Mouse (Mus musculus) forebrain, embryonic 16.5 days (tissue): ENCODE results near the gene Abcc9. TPM values are rescaled to one million over a fixed set of nuclear protein-coding genes. Genes with fewer than 3 reads are reported as not detected.

Source experiments
- ATAC-seq: fragments of 200-750 bp; cut with Nextera tagmentation; 2 replicates; pipeline ENCODE4 v1.8.0; 2017; ENCODE audit warnings: mild to moderate bottlenecking, moderate library complexity
- H3K27ac ChIP-seq: fragments of 300-500 bp; sonication (generic); 2 replicates; pipeline ENCODE4 v1.5.1; 2014; ENCODE audit warnings: low read length, control low read depth
- H3K27me3 ChIP-seq: fragments of 300-500 bp; sonication (generic); replicated peaks from 2 replicates; pipeline ENCODE4 v1.6.1; 2014; ENCODE audit warnings: low read length; ENCODE audit not compliant: control insufficient read depth, insufficient read depth
- H3K36me3 ChIP-seq: fragments of 300-500 bp; sonication (generic); 2 replicates; pipeline ENCODE4 v1.6.1; 2014; ENCODE audit not compliant: control insufficient read depth, insufficient read depth
- H3K4me1 ChIP-seq: fragments of 300-500 bp; sonication (generic); replicated peaks from 2 replicates; pipeline ENCODE4 v1.6.1; 2014; ENCODE audit warnings: low read length; ENCODE audit not compliant: control insufficient read depth, insufficient read depth
- H3K4me2 ChIP-seq: fragments of 300-500 bp; sonication (generic); 2 replicates; pipeline ENCODE4 v1.6.1; 2014; ENCODE audit warnings: mild to moderate bottlenecking, low read length, control low read depth
- H3K4me3 ChIP-seq: fragments of 300-500 bp; sonication (generic); replicated peaks from 2 replicates; pipeline ENCODE4 v1.5.1; 2014; ENCODE audit warnings: mild to moderate bottlenecking, low read length, control low read depth
- H3K9ac ChIP-seq: fragments of 300-500 bp; sonication (generic); replicated peaks from 2 replicates; pipeline ENCODE4 v1.6.1; 2014; ENCODE audit warnings: low read depth, low read length, control low read depth
- H3K9me3 ChIP-seq: fragments of 300-500 bp; sonication (generic); 2 replicates; pipeline ENCODE4 v1.6.1; 2016; ENCODE audit warnings: low read length; ENCODE audit not compliant: control insufficient read depth
- WGBS: fragments of 180-500 bp; shearing (Covaris S2); extraction: QIAGEN DNeasy Blood & Tissue Kit; methylation state at CpG from one replicate; pipeline ENCODE4 v1.1.7; 2014; 5-methylcytosine and 5-hydroxymethylcytosine counted together
- polyA plus RNA-seq: library from polyadenylated mRNA; unstranded; fragments of >200 nt; fragmentation: Nextera tagmentation; extraction: Ambion mirVana; gene quantifications from 2 replicates; pipeline ENCODE4 v1.2.1, GENCODE M21; 2015

Abcc9 gene
- polyA plus RNA-seq, 1 experiment from 2014 or later = 3.2 TPM

- Histone ChIP-seq H3K4me1 (0 out of 2 replicates have a peak, but pooled peaks cover 2% of the 10 kb centered on the region), H3K27ac (no peak overlapping the region), H3K4me3 (no peak overlapping the region), H3K9me3 (no peaks in the 10 kb centered on the region), H3K27me3 (no peaks in the 10 kb centered on the region), H3K9ac (no peak overlapping the region), H3K4me2 (no peak overlapping the region), H3K36me3 (no peaks in the 10 kb centered on the region)
- ATAC-seq = no peak
- 91% methylated on average over 1 of the region's 1 CpGs for WGBS
These were observed 49.9 kb downstream of the Abcc9 start for GRCm38 (mm10) chr6:142652175-142652574.

GRCm38 (mm10) chr6:142649331-142649730 lies 52.8 kb downstream of the Abcc9 start:
- Histone ChIP-seq H3K4me3 (no peak overlapping the region), H3K4me1 (0 out of 2 replicates have a peak, but pooled peaks cover 2% of the 10 kb centered on the region), H3K36me3 (no peaks in the 10 kb centered on the region), H3K4me2 (no peak overlapping the region), H3K9me3 (no peaks in the 10 kb centered on the region), H3K27me3 (no peaks in the 10 kb centered on the region), H3K9ac (no peak overlapping the region), H3K27ac (no peak overlapping the region)
- WGBS = 87% methylated on average over 3 of the region's 3 CpGs
- no peak for ATAC-seq

- 80% methylated on average over 7 of the region's 7 CpGs for WGBS
- no peak overlapping the region for H3K9ac ChIP-seq
These were observed 56.6 kb downstream of the Abcc9 start for GRCm38 (mm10) chr6:142645474-142645873.

GRCm38 (mm10) chr6:142639301-142639700 lies 62.8 kb downstream of the Abcc9 start:
- Histone ChIP-seq H3K4me1 (no peaks in the 10 kb centered on the region), H3K4me3 (no peak overlapping the region), H3K9ac (no peak overlapping the region), H3K36me3 (no peaks in the 10 kb centered on the region), H3K9me3 (no peaks in the 10 kb centered on the region), H3K4me2 (no peak overlapping the region), H3K27me3 (no peaks in the 10 kb centered on the region), H3K27ac (no peak overlapping the region)
- no peak for ATAC-seq
- WGBS = 88% methylated on average over 10 of the region's 10 CpGs

More at GRCm38 (mm10) chr6:142645474-142645873, 56.6 kb downstream of the Abcc9 start:
- no peak overlapping the region for H3K27ac ChIP-seq
- no peak for ATAC-seq
- H3K36me3 ChIP-seq = no peaks in the 10 kb centered on the region
- 0 out of 2 replicates have a peak, but pooled peaks cover 2% of the 10 kb centered on the region for H3K4me1 ChIP-seq
- H3K4me2 ChIP-seq = no peak overlapping the region
- H3K9me3 ChIP-seq = no peaks in the 10 kb centered on the region
- H3K4me3 ChIP-seq = no peak overlapping the region
- H3K27me3 ChIP-seq = no peaks in the 10 kb centered on the region

- no peak overlapping the region for H3K27ac ChIP-seq
- no peaks in the 10 kb centered on the region for H3K4me1 ChIP-seq
- H3K27me3 ChIP-seq = no peaks in the 10 kb centered on the region
- no peak for ATAC-seq
- no peak overlapping the region for H3K9ac ChIP-seq
- WGBS = 73% methylated on average over 4 of the region's 4 CpGs
- H3K4me2 ChIP-seq = no peak overlapping the region
- no peak overlapping the region for H3K4me3 ChIP-seq
- no peaks in the 10 kb centered on the region for H3K36me3 ChIP-seq
- no peaks in the 10 kb centered on the region for H3K9me3 ChIP-seq
These were observed 66.5 kb downstream of the Abcc9 start for GRCm38 (mm10) chr6:142635654-142636053.

- no peaks in the 10 kb centered on the region for H3K9me3 ChIP-seq
These were observed 66.9 kb downstream of the Abcc9 start for GRCm38 (mm10) chr6:142635185-142635583.

GRCm38 (mm10) chr6:142634530-142635184 lies 67.5 kb downstream of the Abcc9 start:
- H3K4me1 ChIP-seq = no peaks in the 10 kb centered on the region
- WGBS = 41% methylated on average over 10 of the region's 10 CpGs
- no peak overlapping the region for H3K9ac ChIP-seq
- no peak overlapping the region for H3K4me3 ChIP-seq
- peak; percentile 68; the same call in 1 of the 2 replicates for ATAC-seq
- H3K27me3 ChIP-seq = no peaks in the 10 kb centered on the region
- H3K4me2 ChIP-seq = no peak overlapping the region
- H3K36me3 ChIP-seq = no peaks in the 10 kb centered on the region
- H3K9me3 ChIP-seq = no peaks in the 10 kb centered on the region
- H3K27ac ChIP-seq = no peak overlapping the region

More at GRCm38 (mm10) chr6:142635185-142635583, 66.9 kb downstream of the Abcc9 start:
- H3K4me1 ChIP-seq = no peaks in the 10 kb centered on the region
- H3K4me3 ChIP-seq = no peak overlapping the region
- H3K27ac ChIP-seq = no peak overlapping the region
- no peaks in the 10 kb centered on the region for H3K27me3 ChIP-seq
- no peak overlapping the region for H3K9ac ChIP-seq
- no peaks in the 10 kb centered on the region for H3K36me3 ChIP-seq
- no peak for ATAC-seq
- no peak overlapping the region for H3K4me2 ChIP-seq

- WGBS = 85% methylated on average over 6 of the region's 6 CpGs
These were observed 78.8 kb downstream of the Abcc9 start for GRCm38 (mm10) chr6:142623351-142623750.

GRCm38 (mm10) chr6:142616659-142617058 lies 85.5 kb downstream of the Abcc9 start:
- WGBS = 41% methylated on average over 3 of the region's 3 CpGs
- ATAC-seq = no peak
- no peak overlapping the region for H3K27ac ChIP-seq

More at GRCm38 (mm10) chr6:142623351-142623750, 78.8 kb downstream of the Abcc9 start:
- no peak overlapping the region for H3K4me3 ChIP-seq
- H3K4me2 ChIP-seq = no peak overlapping the region
- no peaks in the 10 kb centered on the region for H3K36me3 ChIP-seq
- no peaks in the 10 kb centered on the region for H3K27me3 ChIP-seq
- H3K9me3 ChIP-seq = no peaks in the 10 kb centered on the region
- H3K4me1 ChIP-seq = no peaks in the 10 kb centered on the region
- no peak overlapping the region for H3K9ac ChIP-seq
- H3K27ac ChIP-seq = no peak overlapping the region
- no peak for ATAC-seq

More at GRCm38 (mm10) chr6:142616659-142617058, 85.5 kb downstream of the Abcc9 start:
- Histone ChIP-seq H3K27me3 (no peaks in the 10 kb centered on the region), H3K4me3 (no peak overlapping the region), H3K36me3 (no peaks in the 10 kb centered on the region), H3K4me1 (no peaks in the 10 kb centered on the region), H3K4me2 (no peak overlapping the region), H3K9me3 (no peaks in the 10 kb centered on the region), H3K9ac (no peak overlapping the region)
